Mouse (Mus musculus) liver, adult 2 months (tissue): ENCODE data around the gene Man1c1. TPM values are rescaled to one million over a fixed set of nuclear protein-coding genes. Genes with fewer than 3 reads are reported as not detected.
A peak's percentile ranks its signal among the peaks of the same experiment; 100 is the strongest.

Experiments
- DNase-seq: peaks from one replicate; pipeline ENCODE4 v3.0.0-alpha.2; 2011; ENCODE audit warnings: low read depth, low spot score; ENCODE audit errors: extremely low read depth
- H3K27ac ChIP-seq: fragments of 200-500 bp; replicated peaks from 2 replicates; pipeline ENCODE4 v1.5.1; 2012; ENCODE audit warnings: low read depth, mild to moderate bottlenecking, control low read depth, inconsistent platforms, low read length; ENCODE audit not compliant: insufficient read depth
- H3K27me3 ChIP-seq: fragments of 200-500 bp; 2 replicates; pipeline ENCODE4 v1.6.1; 2012; ENCODE audit warnings: mild to moderate bottlenecking, moderate library complexity, low read length, inconsistent platforms; ENCODE audit not compliant: control insufficient read depth, insufficient read depth
- H3K36me3 ChIP-seq: fragments of 200-500 bp; 2 replicates; pipeline ENCODE4 v1.6.1; 2012; ENCODE audit warnings: low read length, inconsistent platforms; ENCODE audit not compliant: control insufficient read depth, insufficient read depth
- H3K4me1 ChIP-seq: fragments of 200-500 bp; 2 replicates; pipeline ENCODE4 v1.6.1; 2011; ENCODE audit warnings: low read length; ENCODE audit not compliant: control insufficient read depth, insufficient read depth
- H3K4me3 ChIP-seq: fragments of 200-500 bp; 2 replicates; pipeline ENCODE4 v1.5.1; 2011; ENCODE audit warnings: low read depth, mild to moderate bottlenecking, control low read depth, low read length, moderate library complexity; ENCODE audit not compliant: insufficient read depth
- H3K79me2 ChIP-seq: fragments of 200-500 bp; 2 replicates; pipeline ENCODE4 v1.6.1; 2012; ENCODE audit warnings: inconsistent platforms, mild to moderate bottlenecking, low read length, moderate library complexity; ENCODE audit not compliant: control insufficient read depth, insufficient read depth
- H3K9ac ChIP-seq: fragments of 200-500 bp; 2 replicates; pipeline ENCODE4 v1.6.1; 2012; ENCODE audit warnings: low read depth, mild to moderate bottlenecking, control low read depth, inconsistent platforms, low read length
- CTCF ChIP-seq: fragments of 200-500 bp; IDR thresholded peaks from 2 replicates; pipeline ENCODE4 v1.5.1; 2011; ENCODE audit warnings: low read depth, low read length, control low read depth
- POLR2A ChIP-seq: fragments of 200-500 bp; IDR thresholded peaks from 2 replicates; pipeline ENCODE4 v1.6.1; 2011; ENCODE audit warnings: low read length, control low read depth; ENCODE audit not compliant: insufficient read depth; ENCODE audit errors: extremely low read depth
- WGBS: fragments of 180-500 bp; shearing (Covaris S2); methylation state at CpG from one replicate; pipeline ENCODE4 v1.1.7; 2018; 5-methylcytosine and 5-hydroxymethylcytosine counted together
- polyA plus RNA-seq: library from polyadenylated mRNA; depleted of rRNA; stranded (reverse); fragments of >200 nt; gene quantifications from 2 replicates; pipeline ENCODE4 v1.2.3, GENCODE M21; 2012
- total RNA-seq: library from RNA; depleted of rRNA; stranded (reverse); fragments of >200 nt; gene quantifications from 2 replicates; pipeline ENCODE4 v1.2.3, GENCODE M21; 2014

The Man1c1 gene
- total and polyA plus RNA-seq, 2 experiments, result 1.1 TPM

DNA sequence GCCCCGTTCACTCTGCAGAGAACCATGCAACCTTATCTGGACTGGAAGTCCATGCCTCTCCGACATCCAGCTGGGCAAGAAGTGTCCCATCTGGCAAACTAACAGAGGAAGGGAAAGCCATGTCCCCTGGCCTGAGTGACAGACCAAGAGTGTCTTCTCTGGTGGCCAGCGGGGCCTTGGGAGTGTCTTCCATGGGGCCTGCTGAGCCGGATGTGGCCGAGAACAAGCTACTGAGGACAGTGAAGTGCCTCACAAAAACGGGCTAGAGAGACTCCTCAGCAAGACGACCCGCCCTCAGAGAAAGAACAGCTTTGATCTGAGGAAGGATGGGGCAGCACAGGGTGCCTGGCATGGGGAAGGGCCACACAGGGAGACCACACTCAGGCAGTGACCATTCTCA is 67.7 kb downstream of the Man1c1 start:
- Histone ChIP-seq H3K4me3 (no peak overlapping the region), H3K79me2 (no peaks in the 10 kb centered on the region; the same call in 1 of the 2 replicates), H3K27ac (no peak overlapping the region), H3K36me3 (no peaks in the 10 kb centered on the region), H3K4me1 (peaks cover 3% of the 10 kb centered on the region; the same call in 1 of the 2 replicates), H3K27me3 (no peaks in the 10 kb centered on the region), H3K9ac (no peak overlapping the region)
- TF ChIP-seq CTCF, result no peak
- no peak for TF ChIP-seq POLR2A
- WGBS, result 74% methylated on average over 8 of the region's 8 CpGs
- no peak for DNase-seq

DNA sequence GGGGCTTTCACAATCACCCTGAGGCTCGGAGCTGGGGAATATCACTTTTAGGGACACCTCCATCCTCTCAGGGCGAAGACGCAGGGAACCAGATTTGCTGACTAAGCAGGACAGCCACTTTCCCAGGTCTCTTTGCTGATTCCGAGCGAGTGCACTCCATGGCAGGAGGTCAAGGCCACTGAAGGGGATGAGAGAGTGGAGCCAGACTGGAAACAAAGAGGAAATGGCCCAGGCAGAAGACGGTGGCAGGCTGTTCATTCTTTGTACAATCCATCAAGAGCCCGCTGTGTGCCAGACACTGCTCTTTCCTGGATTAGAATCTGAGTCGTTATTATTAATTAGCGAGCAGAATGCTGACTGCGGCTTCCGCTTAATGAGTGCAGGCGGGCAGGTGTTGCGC is 70.1 kb downstream of the Man1c1 start:
- peaks cover 3% of the 10 kb centered on the region; the same call in 1 of the 2 replicates for H3K4me1 ChIP-seq
- DNase-seq, result no peak
- 65% methylated on average over 13 of the region's 13 CpGs for WGBS
- no peaks in the 10 kb centered on the region for H3K36me3 ChIP-seq
- no peaks in the 10 kb centered on the region for H3K79me2 ChIP-seq
- TF ChIP-seq POLR2A, result no peak
- no peak for TF ChIP-seq CTCF
- H3K27ac ChIP-seq, result peak overlapping the region; percentile 62; the same call in 1 of the 2 replicates
- no peaks in the 10 kb centered on the region for H3K27me3 ChIP-seq
- no peak overlapping the region for H3K4me3 ChIP-seq
- no peak overlapping the region for H3K9ac ChIP-seq

DNA sequence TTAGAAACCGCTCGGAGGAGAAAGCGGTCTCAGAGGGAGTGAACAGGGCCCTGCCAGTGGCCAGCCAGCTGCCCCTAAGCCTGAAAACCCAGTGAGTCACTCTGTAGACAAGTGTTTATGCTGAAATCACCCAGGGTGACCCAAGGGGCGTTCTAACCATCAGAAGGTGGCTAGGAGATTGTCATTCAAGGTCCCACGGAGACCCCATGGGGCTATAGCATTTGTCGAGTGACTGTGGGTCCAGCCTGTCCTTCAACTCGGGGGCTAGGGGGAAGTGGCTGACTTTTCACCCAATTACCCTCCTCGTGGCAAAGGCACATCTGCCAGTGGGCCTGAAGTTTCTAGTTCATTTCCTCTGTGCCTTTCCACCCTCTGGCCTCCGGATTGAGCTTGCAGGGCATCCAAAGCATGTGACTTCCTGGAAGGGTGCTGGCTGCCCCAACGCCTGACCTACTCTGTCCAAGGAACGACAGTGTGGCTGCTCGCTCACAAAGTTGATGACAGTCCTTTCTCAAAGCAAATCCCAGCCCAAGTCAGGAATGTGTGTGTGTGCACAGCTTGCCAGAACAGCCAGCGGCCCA is 71.9 kb downstream of the Man1c1 start:
- DNase-seq, result peak; percentile 48
- TF ChIP-seq CTCF (no peak), POLR2A (no peak)
- Histone ChIP-seq H3K4me3 (no peak overlapping the region), H3K79me2 (no peaks in the 10 kb centered on the region), H3K27ac (peak overlapping the region; percentile 53), H3K4me1 (peaks cover 9% of the 10 kb centered on the region), H3K27me3 (no peaks in the 10 kb centered on the region), H3K36me3 (no peaks in the 10 kb centered on the region), H3K9ac (no peak overlapping the region)
- WGBS, result 61% methylated on average over 13 of the region's 13 CpGs

DNA sequence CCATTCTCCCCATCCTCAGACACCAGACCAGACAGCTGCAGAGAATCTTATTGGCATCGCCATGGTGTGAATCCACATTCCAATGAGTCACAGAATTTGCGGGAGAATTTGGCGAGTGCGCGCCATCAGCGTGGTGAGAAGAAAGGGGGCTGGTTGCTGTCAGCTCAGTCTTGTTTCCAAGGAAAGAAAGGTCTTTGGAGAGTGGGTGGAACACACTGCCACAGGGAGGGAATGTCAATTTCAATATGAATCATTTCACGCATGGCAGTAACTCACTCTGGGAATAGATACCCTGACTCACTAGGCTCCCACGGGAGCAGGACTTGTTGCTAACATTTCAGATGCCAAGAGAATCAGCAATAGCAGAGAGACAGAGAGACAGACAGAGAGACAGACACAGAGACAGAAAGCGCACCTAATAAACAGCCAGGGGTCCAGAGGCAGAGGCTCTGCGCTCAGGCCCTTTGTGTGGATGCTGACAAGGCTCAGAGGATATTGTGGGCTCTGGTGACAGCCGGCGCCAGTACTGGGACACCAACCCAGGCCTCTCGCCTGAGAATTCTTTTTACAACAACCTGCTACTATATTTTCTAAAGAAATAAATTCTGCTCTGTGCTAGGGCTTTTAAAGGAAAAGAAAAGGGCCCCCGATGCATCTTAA is 72.5 kb downstream of the Man1c1 start:
- Histone ChIP-seq H3K79me2 (no peaks in the 10 kb centered on the region), H3K27me3 (no peaks in the 10 kb centered on the region), H3K4me3 (no peak overlapping the region), H3K9ac (no peak overlapping the region), H3K4me1 (peaks cover 9% of the 10 kb centered on the region), H3K27ac (peak overlapping the region; percentile 53; the same call in 1 of the 2 replicates), H3K36me3 (no peaks in the 10 kb centered on the region)
- no peak for DNase-seq
- 88% methylated on average over 14 of the region's 14 CpGs for WGBS
- TF ChIP-seq CTCF (no peak), POLR2A (no peak)

DNA sequence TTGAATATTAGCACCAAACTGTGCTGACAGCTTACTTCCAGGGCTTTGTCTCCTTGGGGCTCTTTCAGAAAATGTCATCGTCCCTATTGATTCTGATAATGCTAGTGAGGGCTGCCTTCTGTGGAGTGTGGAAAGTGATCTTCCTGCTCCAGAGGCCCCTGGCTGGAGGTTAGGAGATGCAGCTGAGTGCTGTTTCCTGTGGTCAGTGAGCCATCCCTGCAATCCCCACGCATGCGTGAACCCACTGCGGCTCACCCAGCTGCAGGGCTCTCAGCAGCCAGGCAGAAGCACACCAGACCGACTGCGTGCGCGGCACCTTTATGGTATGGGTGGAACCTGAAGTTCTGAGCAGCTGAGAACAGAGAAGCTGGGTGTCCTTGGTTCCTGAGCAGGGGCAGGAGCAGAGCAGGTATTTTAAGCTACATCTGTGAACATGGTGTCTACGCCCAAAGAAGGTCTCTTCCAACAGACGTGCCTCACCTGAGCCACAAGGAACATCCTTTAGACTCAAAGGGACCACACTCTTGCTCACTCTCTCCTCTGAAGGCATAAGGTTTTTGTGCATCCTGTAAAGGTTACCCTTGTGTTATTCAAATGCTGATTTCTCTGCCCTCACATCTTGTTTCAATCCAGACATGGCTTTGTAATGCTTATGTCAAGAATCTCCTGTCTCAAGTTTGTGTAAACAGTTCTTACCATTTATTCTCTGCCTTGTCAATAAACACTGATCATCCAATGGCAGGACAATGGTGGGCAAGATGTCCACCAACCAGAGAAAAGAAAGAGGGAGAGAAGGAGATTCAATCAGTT is 75.3 kb downstream of the Man1c1 start:
- WGBS, result 69% methylated on average over 10 of the region's 10 CpGs
- 0 out of 2 replicates have a peak overlapping the region, but pooled peaks have one; percentile 34 for H3K27ac ChIP-seq
- TF ChIP-seq CTCF (no peak), POLR2A (no peak)
- peaks cover 9% of the 10 kb centered on the region for H3K4me1 ChIP-seq
- no peaks in the 10 kb centered on the region for H3K36me3 ChIP-seq
- H3K79me2 ChIP-seq, result no peaks in the 10 kb centered on the region
- no peak overlapping the region for H3K9ac ChIP-seq
- H3K4me3 ChIP-seq, result no peak overlapping the region
- DNase-seq, result no peak
- H3K27me3 ChIP-seq, result no peaks in the 10 kb centered on the region

DNA sequence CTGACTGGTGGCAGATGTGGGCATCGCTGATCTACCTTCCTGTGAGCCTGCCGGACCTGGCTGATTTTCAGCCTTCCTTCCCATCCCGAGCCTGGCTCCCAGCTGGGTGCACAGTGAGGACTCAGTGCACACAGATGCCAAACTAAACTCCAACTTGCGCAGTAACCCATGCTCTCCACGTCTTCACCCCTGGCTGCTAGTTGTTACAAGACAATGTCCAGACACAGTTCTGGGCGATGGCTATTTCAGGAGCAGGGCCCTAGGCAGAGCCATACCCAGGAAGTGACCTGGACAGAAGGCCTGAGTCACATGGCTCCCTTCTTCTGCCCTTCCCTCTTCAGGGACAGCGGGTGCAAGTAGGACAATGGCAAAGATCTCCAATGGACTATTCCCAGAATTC is 76.0 kb downstream of the Man1c1 start:
- DNase-seq, result no peak
- WGBS, result 76% methylated on average over 7 of the region's 7 CpGs
- H3K9ac ChIP-seq, result no peak overlapping the region

More for the DNA sequence above, 76.0 kb downstream of the Man1c1 start:
- TF ChIP-seq CTCF (no peak), POLR2A (no peak)
- Histone ChIP-seq H3K27me3 (no peaks in the 10 kb centered on the region), H3K4me3 (no peak overlapping the region), H3K36me3 (no peaks in the 10 kb centered on the region), H3K27ac (0 out of 2 replicates have a peak overlapping the region, but pooled peaks have one; percentile 10), H3K4me1 (peaks cover 7% of the 10 kb centered on the region), H3K79me2 (no peaks in the 10 kb centered on the region)
